Mouse (Mus musculus) large intestine, adult 2 months (tissue): Measurements from ENCODE around the gene Fam117a. TPM values are rescaled to one million over a fixed set of nuclear protein-coding genes. Genes with fewer than 3 reads are reported as not detected.

Experiments used
- DNase-seq: peaks from one replicate; pipeline ENCODE4 v3.0.0-alpha.2; 2012; ENCODE audit warnings: low read depth, low spot score
- WGBS: fragments of 180-500 bp; shearing (Covaris S2); methylation state at CpG from one replicate; pipeline ENCODE4 v1.1.7; 2018; 5-methylcytosine and 5-hydroxymethylcytosine counted together
- polyA plus RNA-seq: library from polyadenylated mRNA; depleted of rRNA; stranded (reverse); fragments of >200 nt; gene quantifications from 2 replicates; pipeline ENCODE4 v1.2.3, GENCODE M21; 2012

Gene Fam117a
- polyA plus RNA-seq, 1 experiment, result 12.9 TPM

GRCm38 (mm10) chr11:95355661-95356011 lies 18.8 kb downstream of the Fam117a start:
- DNase-seq, result no peak
- 90% methylated on average over 5 of the region's 5 CpGs for WGBS

- 82% methylated on average over 7 of the region's 7 CpGs for WGBS
These were observed 19.2 kb downstream of the Fam117a start for GRCm38 (mm10) chr11:95356039-95356438.

GRCm38 (mm10) chr11:95356469-95357273 lies 19.9 kb downstream of the Fam117a start:
- DNase-seq, result no peak
- 48% methylated on average over 17 of the region's 17 CpGs for WGBS

More at GRCm38 (mm10) chr11:95356039-95356438, 19.2 kb downstream of the Fam117a start:
- no peak for DNase-seq

- WGBS, result 42% methylated on average over 3 of the region's 3 CpGs
- DNase-seq, result no peak
These were observed 21.4 kb downstream of the Fam117a start for GRCm38 (mm10) chr11:95358263-95358662.

- 70% methylated on average over 5 of the region's 5 CpGs for WGBS
- no peak for DNase-seq
These were observed 27.6 kb downstream of the Fam117a start for GRCm38 (mm10) chr11:95364388-95364787.

- DNase-seq, result no peak
These were observed 28.8 kb downstream of the Fam117a start for GRCm38 (mm10) chr11:95365596-95365995.

GRCm38 (mm10) chr11:95366280-95366897 lies 29.6 kb downstream of the Fam117a start:
- no peak for DNase-seq
- 65% methylated on average over 6 of the region's 6 CpGs for WGBS

More at GRCm38 (mm10) chr11:95365596-95365995, 28.8 kb downstream of the Fam117a start:
- 53% methylated on average over 10 of the region's 10 CpGs for WGBS

GRCm38 (mm10) chr11:95367011-95367735 lies 30.4 kb downstream of the Fam117a start:
- no peak for DNase-seq
- 73% methylated on average over 8 of the region's 8 CpGs for WGBS

GRCm38 (mm10) chr11:95368231-95368823 lies 31.5 kb downstream of the Fam117a start:
- no peak for DNase-seq
- WGBS, result 82% methylated on average over 8 of the region's 8 CpGs

- no peak for DNase-seq
- WGBS, result 78% methylated on average over 4 of the region's 4 CpGs
These were observed 32.1 kb downstream of the Fam117a start for GRCm38 (mm10) chr11:95368871-95369270.

GRCm38 (mm10) chr11:95369964-95370890 lies 33.4 kb downstream of the Fam117a start:
- 54% methylated on average over 15 of the region's 15 CpGs for WGBS
- DNase-seq, result no peak

- WGBS, result 85% methylated on average over 7 of the region's 7 CpGs
These were observed 34.4 kb downstream of the Fam117a start for GRCm38 (mm10) chr11:95371182-95371581.

GRCm38 (mm10) chr11:95378926-95379325 lies 42.1 kb downstream of the Fam117a start:
- WGBS, result 66% methylated on average over 9 of the region's 9 CpGs
- no peak for DNase-seq

More at GRCm38 (mm10) chr11:95371182-95371581, 34.4 kb downstream of the Fam117a start:
- no peak for DNase-seq

GRCm38 (mm10) chr11:95379552-95379951 lies 42.7 kb downstream of the Fam117a start:
- WGBS, result 75% methylated on average over 5 of the region's 5 CpGs

GRCm38 (mm10) chr11:95380711-95381110 lies 43.9 kb downstream of the Fam117a start:
- WGBS, result 82% methylated on average over 7 of the region's 7 CpGs

More at GRCm38 (mm10) chr11:95379552-95379951, 42.7 kb downstream of the Fam117a start:
- no peak for DNase-seq

GRCm38 (mm10) chr11:95381146-95381545 lies 44.3 kb downstream of the Fam117a start:
- WGBS, result 97% methylated on average over 1 of the region's 1 CpGs
- no peak for DNase-seq

More at GRCm38 (mm10) chr11:95380711-95381110, 43.9 kb downstream of the Fam117a start:
- no peak for DNase-seq

- DNase-seq, result no peak
- WGBS, result 80% methylated on average over 5 of the region's 5 CpGs
These were observed 46.6 kb downstream of the Fam117a start for GRCm38 (mm10) chr11:95383331-95383986.

- WGBS, result 32% methylated on average over 9 of the region's 9 CpGs
- DNase-seq, result no peak
These were observed 47.1 kb downstream of the Fam117a start for GRCm38 (mm10) chr11:95384004-95384318.
